Mouse (Mus musculus) MEL (cell line): Measurements from ENCODE around the gene Tnfsfm13. TPM values are rescaled to one million over a fixed set of nuclear protein-coding genes. Genes with fewer than 3 reads are reported as not detected.

ENCODE experiments used
- DNase-seq: peaks from one replicate; pipeline ENCODE4 v3.0.0; 2011; ENCODE audit warnings: low read depth, low spot score
- H3K27ac ChIP-seq: 2 replicates; pipeline ENCODE4 v1.5.1; 2012; ENCODE audit warnings: low read depth, mild to moderate bottlenecking, control low read depth, low read length, moderate library complexity; ENCODE audit not compliant: control insufficient read depth
- H3K27me3 ChIP-seq, 2 experiments: fragments of 150-350 bp in 1 of 2; sonication (generic) in 1 of 2; 2 replicates each; pipeline ENCODE4 v1.6.1; 2012; ENCODE audit warnings: low read length in 2 of 2, mild to moderate bottlenecking in 2 of 2, improper control_type of control experiment in 1 of 2, moderate library complexity in 1 of 2; ENCODE audit not compliant: insufficient read depth in 2 of 2, control insufficient read depth in 1 of 2
- H3K36me3 ChIP-seq, 2 experiments: 2 replicates each; pipeline ENCODE4 v1.6.1; 2012 to 2014; ENCODE audit warnings: low read length in 2 of 2, improper control_type of control experiment in 1 of 2, inconsistent platforms in 1 of 2, mild to moderate bottlenecking in 1 of 2; ENCODE audit not compliant: insufficient read depth in 2 of 2, control insufficient read depth in 1 of 2
- H3K4me1 ChIP-seq, 2 experiments: fragments of 150-350 bp in 1 of 2; sonication (generic) in 1 of 2; 2 replicates each; pipeline ENCODE4 v1.6.1; 2012; ENCODE audit warnings: low read length in 2 of 2, improper control_type of control experiment in 1 of 2, mild to moderate bottlenecking in 1 of 2; ENCODE audit not compliant: insufficient read depth in 2 of 2, control insufficient read depth in 1 of 2
- H3K4me3 ChIP-seq, 2 experiments: fragments of 150-350 bp in 1 of 2; sonication (generic) in 1 of 2; 2 replicates each; pipeline ENCODE4 v1.5.1; 2012; ENCODE audit warnings: low read depth in 2 of 2, low read length in 2 of 2, mild to moderate bottlenecking in 2 of 2, moderate library complexity in 2 of 2, control low read depth in 1 of 2, improper control_type of control experiment in 1 of 2; ENCODE audit not compliant: control insufficient read depth in 1 of 2, insufficient read depth in 1 of 2
- H3K79me2 ChIP-seq: 2 replicates; pipeline ENCODE4 v1.6.1; 2012; ENCODE audit warnings: mild to moderate bottlenecking, low read length, moderate library complexity; ENCODE audit not compliant: control insufficient read depth, poor library complexity, insufficient read depth
- H3K9ac ChIP-seq: 2 replicates; pipeline ENCODE4 v1.6.1; 2012; ENCODE audit warnings: low read depth, mild to moderate bottlenecking, control low read depth, low read length, moderate library complexity; ENCODE audit not compliant: control insufficient read depth, poor library complexity, severe bottlenecking
- H3K9me3 ChIP-seq: fragments of 150-350 bp; sonication (generic); replicated peaks from 2 replicates; pipeline ENCODE4 v1.6.1; 2012; ENCODE audit warnings: mild to moderate bottlenecking, low read length, improper control_type of control experiment, moderate library complexity; ENCODE audit not compliant: insufficient read depth
- BHLHE40 ChIP-seq: IDR thresholded peaks from 2 replicates; pipeline ENCODE4 v1.6.1; 2012; ENCODE audit warnings: low read depth, mild to moderate bottlenecking, inconsistent platforms, low read length, improper control_type of control experiment, borderline replicate concordance
- CTCF ChIP-seq, 3 experiments: IDR thresholded peaks in 2 of 3; conservative IDR thresholded peaks in 1 of 3; 2 replicates each; pipeline ENCODE4 v1.5.1; 2011 to 2012; ENCODE audit warnings: low read length in 3 of 3, low read depth in 2 of 3, mild to moderate bottlenecking in 2 of 3, improper control_type of control experiment in 1 of 3, inconsistent platforms in 1 of 3, mixed read lengths in 1 of 3, moderate library complexity in 1 of 3; ENCODE audit not compliant: control insufficient read depth in 1 of 3, insufficient read depth in 1 of 3, poor library complexity in 1 of 3, severe bottlenecking in 1 of 3
- EP300 ChIP-seq, 2 experiments: IDR thresholded peaks; 2 replicates each; pipeline ENCODE4 v1.6.1; 2011; ENCODE audit warnings: improper control_type of control experiment in 2 of 2, low read length in 2 of 2, low read depth in 1 of 2, mild to moderate bottlenecking in 1 of 2
- ETS1 ChIP-seq: IDR thresholded peaks from 2 replicates; pipeline ENCODE4 v1.6.1; 2012; ENCODE audit warnings: low read depth, mild to moderate bottlenecking, inconsistent platforms, low read length, improper control_type of control experiment, moderate library complexity
- GABPA ChIP-seq: IDR thresholded peaks from 2 replicates; pipeline ENCODE4 v1.6.1; 2012; ENCODE audit warnings: low read depth, mild to moderate bottlenecking, inconsistent platforms, low read length, improper control_type of control experiment, moderate library complexity
- GATA1 ChIP-seq: IDR thresholded peaks from 2 replicates; pipeline ENCODE4 v1.6.1; 2011; ENCODE audit warnings: low read depth, low read length, improper control_type of control experiment
- HCFC1 ChIP-seq: IDR thresholded peaks from 2 replicates; pipeline ENCODE4 v1.6.1; 2012; ENCODE audit warnings: low read depth, mild to moderate bottlenecking, inconsistent platforms, low read length, improper control_type of control experiment, moderate library complexity
- KAT2A ChIP-seq: conservative IDR thresholded peaks from 2 replicates; pipeline ENCODE4 v1.6.1; 2012; ENCODE audit warnings: low read depth, low read length, improper control_type of control experiment, inconsistent platforms
- MXI1 ChIP-seq: IDR thresholded peaks from 2 replicates; pipeline ENCODE4 v1.6.1; 2011; ENCODE audit warnings: mild to moderate bottlenecking, low read depth, low read length, improper control_type of control experiment
- NELFE ChIP-seq: IDR thresholded peaks from 2 replicates; pipeline ENCODE4 v1.6.1; 2011; ENCODE audit warnings: low read depth, low read length, improper control_type of control experiment
- RCOR1 ChIP-seq: IDR thresholded peaks from 2 replicates; pipeline ENCODE4 v1.6.1; 2012; ENCODE audit warnings: low read depth, mild to moderate bottlenecking, inconsistent platforms, low read length, improper control_type of control experiment
- SIN3A ChIP-seq: IDR thresholded peaks from 2 replicates; pipeline ENCODE4 v1.6.1; 2012; ENCODE audit warnings: low read length, improper control_type of control experiment, inconsistent platforms
- TAL1 ChIP-seq: IDR thresholded peaks from 2 replicates; pipeline ENCODE4 v1.6.1; 2012; ENCODE audit warnings: mild to moderate bottlenecking, inconsistent platforms, low read length, moderate library complexity, mixed read lengths
- UBTF ChIP-seq: IDR thresholded peaks from 2 replicates; pipeline ENCODE4 v1.6.1; 2012; ENCODE audit warnings: low read depth, mild to moderate bottlenecking, inconsistent platforms, low read length, improper control_type of control experiment, moderate library complexity, borderline replicate concordance; ENCODE audit not compliant: insufficient read depth
- USF1 ChIP-seq: IDR thresholded peaks from 2 replicates; pipeline ENCODE4 v1.6.1; 2014; ENCODE audit warnings: low read depth, mild to moderate bottlenecking, inconsistent platforms, low read length, improper control_type of control experiment, moderate library complexity
- USF2 ChIP-seq, 2 experiments: IDR thresholded peaks; 2 replicates each; pipeline ENCODE4 v1.6.1; 2011 to 2012; ENCODE audit warnings: improper control_type of control experiment in 2 of 2, low read length in 2 of 2, borderline replicate concordance in 1 of 2, inconsistent platforms in 1 of 2, low read depth in 1 of 2, mild to moderate bottlenecking in 1 of 2; ENCODE audit not compliant: insufficient read depth in 1 of 2
- ZKSCAN1 ChIP-seq: IDR thresholded peaks from 2 replicates; pipeline ENCODE4 v1.6.1; 2012; ENCODE audit warnings: low read depth, mild to moderate bottlenecking, inconsistent platforms, low read length, improper control_type of control experiment, moderate library complexity
- ZMIZ1 ChIP-seq: IDR thresholded peaks from 2 replicates; pipeline ENCODE4 v1.6.1; 2012; ENCODE audit warnings: low read depth, mild to moderate bottlenecking, inconsistent platforms, low read length, improper control_type of control experiment, moderate library complexity
- polyA plus RNA-seq, 2 experiments: library from polyadenylated mRNA; stranded (reverse) in 1 of 2; unstranded in 1 of 2; fragments of >175 nt in 1 of 2; fragments of >200 nt in 1 of 2; gene quantifications; 2 replicates each; pipeline versions ENCODE4 v1.2.1 to v1.2.4; 2012; ENCODE audit warnings: low replicate concordance in 2 of 2, low read depth in 1 of 2; ENCODE audit not compliant: insufficient read length in 2 of 2, insufficient read depth in 1 of 2, missing spikeins in 1 of 2
- total RNA-seq: library from RNA; depleted of rRNA; stranded (reverse); fragments of 300-350 nt; gene quantifications from 2 replicates; pipeline ENCODE4 v1.2.3, GENCODE M21; 2012

Tnfsfm13 gene
- total and polyA plus RNA-seq, 3 experiments: not detected

GRCm38 (mm10) chr11:69707480-69707847 lies 11.6 kb upstream of the Tnfsfm13 start:
- no peak overlapping the region for H3K27ac ChIP-seq
- H3K27me3 ChIP-seq: peaks cover 0 to 2% of the 10 kb centered on the region in 2 experiments; a peak in 1 of 4 replicates
- H3K4me1 ChIP-seq: no peaks in the 10 kb centered on the region
- DNase-seq: no peak
- no peak for TF ChIP-seq MXI1
- H3K4me3 ChIP-seq: no peak overlapping the region
- no peaks in the 10 kb centered on the region for H3K36me3 ChIP-seq
- H3K79me2 ChIP-seq: no peaks in the 10 kb centered on the region
- no peaks in the 10 kb centered on the region for H3K9me3 ChIP-seq
- H3K9ac ChIP-seq: no peak overlapping the region

DNA sequence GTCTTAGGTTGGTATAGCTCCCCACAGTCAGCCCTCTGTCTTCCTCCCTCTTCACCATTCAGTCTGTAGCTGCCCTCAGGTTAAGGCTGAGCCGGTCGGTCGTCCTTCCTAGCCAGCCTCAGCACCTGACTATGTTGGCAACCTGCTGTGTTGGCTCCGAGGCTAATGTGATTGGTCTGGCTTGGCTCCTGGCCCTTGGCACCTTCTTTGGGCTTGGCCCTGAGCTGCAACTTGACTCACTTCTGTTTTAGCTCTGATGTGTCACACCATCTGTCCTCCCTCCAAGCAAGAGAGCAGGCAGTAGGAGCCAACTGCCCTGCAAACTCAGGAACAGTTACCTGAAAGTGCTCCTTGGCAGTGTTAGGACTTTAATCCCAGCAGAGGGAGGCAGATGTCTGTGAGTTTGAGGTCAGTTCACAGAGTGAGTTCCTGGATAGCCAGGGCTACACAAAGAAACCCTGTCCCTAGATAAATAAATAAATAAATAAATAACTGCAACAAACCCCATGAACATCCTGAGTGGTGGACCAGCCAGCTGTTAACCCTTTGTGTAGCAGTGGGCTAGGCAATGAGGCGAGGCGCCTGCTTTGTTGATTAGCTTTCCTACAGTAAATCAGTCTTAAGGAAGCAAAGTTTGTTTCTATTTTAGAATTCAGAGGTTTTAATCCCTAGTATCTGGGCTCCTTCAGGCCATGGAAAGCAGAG lies 11.0 kb upstream of the Tnfsfm13 start:
- Histone ChIP-seq H3K36me3 (no peaks in the 10 kb centered on the region), H3K79me2 (no peaks in the 10 kb centered on the region), H3K4me3 (no peak overlapping the region), H3K27ac (no peak overlapping the region), H3K27me3 (peaks cover 0 to 2% of the 10 kb centered on the region in 2 experiments; a peak in 1 of 4 replicates), H3K4me1 (no peaks in the 10 kb centered on the region), H3K9me3 (no peaks in the 10 kb centered on the region), H3K9ac (no peak overlapping the region)
- TF ChIP-seq GABPA (no peak), ZMIZ1 (no peak), GATA1 (no peak), NELFE (no peak), RCOR1 (no peak), CTCF (IDR thresholded peaks at IDR 0.05 in 2 of 3, conservative IDR thresholded peaks at IDR 0.05 in 1 of 3; ENCODE audit: control insufficient read depth in 1 of 3, insufficient read depth in 1 of 3, low read depth in 2 of 3, low read length in 3 of 3, poor library complexity in 1 of 3, severe bottlenecking in 1 of 3) (no peak), HCFC1 (no peak), ZKSCAN1 (no peak), USF2 (IDR thresholded peaks at IDR 0.05; ENCODE audit: borderline replicate concordance in 1 of 2, insufficient read depth in 1 of 2, low read depth in 1 of 2, low read length in 2 of 2) (no peak), TAL1 (no peak), BHLHE40 (no peak), USF1 (no peak), ETS1 (no peak), EP300 (IDR thresholded peaks at IDR 0.05; ENCODE audit: low read depth in 1 of 2, low read length in 2 of 2) (no peak), UBTF (no peak), SIN3A (no peak), KAT2A (no peak)
- no peak for DNase-seq
